Mouse (Mus musculus) thymus, adult 2 months (tissue): ENCODE data around the gene Fubp3. TPM values are rescaled to one million over a fixed set of nuclear protein-coding genes. Genes with fewer than 3 reads are reported as not detected.

ENCODE experiments used
- DNase-seq: peaks from one replicate; pipeline ENCODE4 v3.0.0; 2021
- H3K27ac ChIP-seq: fragments of 200-500 bp; 2 replicates; pipeline ENCODE4 v1.5.1; 2012; ENCODE audit warnings: low read length, control low read depth; ENCODE audit not compliant: control insufficient read depth, insufficient read depth
- H3K27me3 ChIP-seq: fragments of 200-500 bp; 2 replicates; pipeline ENCODE4 v1.6.1; 2012; ENCODE audit warnings: mild to moderate bottlenecking, low read length, moderate library complexity, mixed read lengths; ENCODE audit not compliant: control insufficient read depth, insufficient read depth
- H3K36me3 ChIP-seq: fragments of 200-500 bp; 2 replicates; pipeline ENCODE4 v1.6.1; 2012; ENCODE audit warnings: mild to moderate bottlenecking, low read length, moderate library complexity; ENCODE audit not compliant: control insufficient read depth, insufficient read depth
- H3K4me1 ChIP-seq: fragments of 200-500 bp; replicated peaks from 2 replicates; pipeline ENCODE4 v1.6.1; 2012; ENCODE audit warnings: low read length; ENCODE audit not compliant: control insufficient read depth, insufficient read depth
- H3K4me3 ChIP-seq: fragments of 200-500 bp; 2 replicates; pipeline ENCODE4 v1.5.1; 2012; ENCODE audit warnings: mild to moderate bottlenecking, low read length, control low read depth, moderate library complexity; ENCODE audit not compliant: control insufficient read depth, insufficient read depth
- CTCF ChIP-seq: fragments of 200-500 bp; IDR thresholded peaks from 2 replicates; pipeline ENCODE4 v1.5.1; 2012; ENCODE audit warnings: mild to moderate bottlenecking, control low read depth, low read length, moderate library complexity, borderline replicate concordance; ENCODE audit not compliant: control insufficient read depth, poor library complexity, insufficient read depth; ENCODE audit errors: extremely low read depth
- POLR2A ChIP-seq: fragments of 200-500 bp; IDR thresholded peaks from 2 replicates; pipeline ENCODE4 v1.6.1; 2012; ENCODE audit warnings: mild to moderate bottlenecking, low read length, control low read depth, moderate library complexity; ENCODE audit not compliant: control insufficient read depth, poor library complexity, insufficient read depth; ENCODE audit errors: extremely low read depth
- WGBS: fragments of 180-500 bp; shearing (Covaris S2); methylation state at CpG from one replicate; pipeline ENCODE4 v1.1.7; 2018; 5-methylcytosine and 5-hydroxymethylcytosine counted together
- polyA plus RNA-seq: library from polyadenylated mRNA; depleted of rRNA; stranded (reverse); fragments of >200 nt; gene quantifications from 2 replicates; pipeline ENCODE4 v1.2.3, GENCODE M21; 2012

Fubp3 gene
- polyA plus RNA-seq, 1 experiment = 56.3 TPM

DNA sequence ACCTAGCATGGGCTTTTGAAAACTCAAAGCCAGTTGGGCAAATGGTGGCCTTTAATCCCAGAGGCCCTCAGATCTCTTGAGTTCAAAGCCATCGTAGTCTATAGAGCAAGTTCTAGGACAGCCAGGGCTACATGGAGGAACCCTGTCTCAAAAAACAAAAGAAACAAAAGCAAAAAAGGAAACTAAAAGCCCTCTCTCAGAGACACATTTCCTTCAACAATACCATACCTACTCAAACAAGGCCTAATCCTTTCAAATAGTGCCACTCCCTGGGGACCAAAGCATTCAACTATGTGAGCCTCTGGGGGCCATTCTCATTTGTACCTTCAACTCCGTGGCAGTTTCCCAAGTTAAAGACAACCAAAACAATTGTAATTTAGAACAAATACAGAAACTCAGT lies 9.2 kb downstream of the Fubp3 start:
- 95% methylated on average over 2 of the region's 2 CpGs for WGBS
- no peaks in the 10 kb centered on the region for H3K27me3 ChIP-seq
- H3K4me1 ChIP-seq = no peaks in the 10 kb centered on the region
- TF ChIP-seq CTCF (no peak), POLR2A (no peak)
- no peak overlapping the region for H3K27ac ChIP-seq
- peaks cover 6% of the 10 kb centered on the region for H3K36me3 ChIP-seq
- DNase-seq = no peak
- no peak overlapping the region for H3K4me3 ChIP-seq

- 94% methylated on average over 9 of the region's 9 CpGs for WGBS
- Histone ChIP-seq H3K4me1 (no peaks in the 10 kb centered on the region), H3K4me3 (no peak overlapping the region), H3K27ac (no peak overlapping the region), H3K36me3 (peaks cover 4% of the 10 kb centered on the region; the same call in 1 of the 2 replicates), H3K27me3 (no peaks in the 10 kb centered on the region)
- no peak for DNase-seq
- TF ChIP-seq CTCF = no peak
- no peak for TF ChIP-seq POLR2A
Measured at GRCm38 (mm10) chr2:31591799-31592484, 19.5 kb downstream of the Fubp3 start.

GRCm38 (mm10) chr2:31607555-31607954 lies 35.1 kb downstream of the Fubp3 start:
- whole genome bisulfite sequencing = 98% methylated on average over 1 of the region's 1 CpGs
- H3K36me3 ChIP-seq = peaks cover 36% of the 10 kb centered on the region
- TF ChIP-seq POLR2A = no peak
- no peak for TF ChIP-seq CTCF

DNA sequence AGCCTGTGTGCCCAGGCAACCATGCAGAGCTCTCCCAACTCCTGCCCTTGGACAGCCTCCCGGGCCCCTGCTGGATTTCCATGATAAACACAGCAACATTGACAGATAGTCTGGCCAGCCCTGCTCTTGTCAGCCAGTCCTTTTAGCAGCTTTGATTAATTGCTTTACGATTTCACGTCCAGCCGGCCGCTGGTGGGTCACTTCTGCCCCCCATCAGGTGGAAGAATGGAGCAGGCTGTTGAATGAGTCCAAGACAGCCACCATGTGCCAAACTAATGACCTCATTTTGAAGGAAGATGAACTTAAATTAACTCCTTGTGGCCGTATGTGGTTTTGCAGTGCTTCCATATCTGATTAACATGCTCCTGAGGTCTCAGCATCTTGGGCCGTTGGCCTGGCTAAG lies 37.4 kb downstream of the Fubp3 start:
- no peak for DNase-seq
- peaks cover 32% of the 10 kb centered on the region for H3K36me3 ChIP-seq
- TF ChIP-seq CTCF = no peak
- TF ChIP-seq POLR2A = no peak
- H3K4me3 ChIP-seq = no peak overlapping the region
- no peaks in the 10 kb centered on the region for H3K27me3 ChIP-seq
- H3K4me1 ChIP-seq = no peaks in the 10 kb centered on the region
- WGBS = 91% methylated on average over 7 of the region's 7 CpGs
- no peak overlapping the region for H3K27ac ChIP-seq

More at GRCm38 (mm10) chr2:31607555-31607954, 35.1 kb downstream of the Fubp3 start:
- no peak for DNase-seq
- Histone ChIP-seq H3K27me3 (no peaks in the 10 kb centered on the region), H3K4me3 (no peak overlapping the region), H3K27ac (no peak overlapping the region), H3K4me1 (no peaks in the 10 kb centered on the region)

- WGBS = 96% methylated on average over 4 of the region's 4 CpGs
Measured at GRCm38 (mm10) chr2:31610922-31611321, 38.5 kb downstream of the Fubp3 start.

GRCm38 (mm10) chr2:31611400-31611799 lies 38.9 kb downstream of the Fubp3 start:
- no peak overlapping the region for H3K4me3 ChIP-seq
- 94% methylated on average over 8 of the region's 8 CpGs for WGBS
- peaks cover 32% of the 10 kb centered on the region for H3K36me3 ChIP-seq

More at GRCm38 (mm10) chr2:31610922-31611321, 38.5 kb downstream of the Fubp3 start:
- Histone ChIP-seq H3K27me3 (no peaks in the 10 kb centered on the region), H3K36me3 (peaks cover 32% of the 10 kb centered on the region), H3K27ac (no peak overlapping the region), H3K4me3 (no peak overlapping the region), H3K4me1 (no peaks in the 10 kb centered on the region)
- TF ChIP-seq CTCF (no peak), POLR2A (no peak)
- DNase-seq = no peak

More at GRCm38 (mm10) chr2:31611400-31611799, 38.9 kb downstream of the Fubp3 start:
- no peak for DNase-seq
- no peak overlapping the region for H3K27ac ChIP-seq
- no peaks in the 10 kb centered on the region for H3K4me1 ChIP-seq
- no peaks in the 10 kb centered on the region for H3K27me3 ChIP-seq
- TF ChIP-seq CTCF (no peak), POLR2A (no peak)
